Mouse (Mus musculus) heart, postnatal 0 days (tissue): ENCODE data around the gene Dolk. TPM values are rescaled to one million over a fixed set of nuclear protein-coding genes. Genes with fewer than 3 reads are reported as not detected.
A peak's percentile ranks its signal among the peaks of the same experiment; 100 is the strongest.

Experiments used
- ATAC-seq: fragments of 200-750 bp; cut with Nextera tagmentation; 2 replicates; pipeline ENCODE4 v1.8.0; 2017; ENCODE audit warnings: low read depth, moderate number of reproducible peaks, moderate library complexity; ENCODE audit not compliant: insufficient read depth
- DNase-seq: peaks from one replicate; pipeline ENCODE4 v3.0.0-alpha.2; 2016; ENCODE audit warnings: low spot score
- H3K27ac ChIP-seq: fragments of 300-500 bp; sonication (generic); 2 replicates; pipeline ENCODE4 v1.5.1; 2014; ENCODE audit warnings: low read depth, mild to moderate bottlenecking
- H3K27me3 ChIP-seq: fragments of 300-500 bp; sonication (generic); 2 replicates; pipeline ENCODE4 v1.6.1; 2014; ENCODE audit warnings: low read length, mixed read lengths; ENCODE audit not compliant: control insufficient read depth, insufficient read depth
- H3K36me3 ChIP-seq: fragments of 300-500 bp; sonication (generic); replicated peaks from 2 replicates; pipeline ENCODE4 v1.6.1; 2014; ENCODE audit warnings: low read length, mixed read lengths; ENCODE audit not compliant: control insufficient read depth, insufficient read depth
- H3K4me1 ChIP-seq: fragments of 300-500 bp; sonication (generic); 2 replicates; pipeline ENCODE4 v1.6.1; 2014; ENCODE audit warnings: antibody characterized with exemption; ENCODE audit not compliant: control insufficient read depth, insufficient read depth
- H3K4me2 ChIP-seq: fragments of 300-500 bp; sonication (generic); 2 replicates; pipeline ENCODE4 v1.6.1; 2014; ENCODE audit warnings: low read depth, mild to moderate bottlenecking, low read length, moderate library complexity
- H3K4me3 ChIP-seq: fragments of 300-500 bp; sonication (generic); 2 replicates; pipeline ENCODE4 v1.5.1; 2014; ENCODE audit warnings: low read depth, low read length
- H3K9ac ChIP-seq: fragments of 300-500 bp; sonication (generic); replicated peaks from 2 replicates; pipeline ENCODE4 v1.6.1; 2014; ENCODE audit warnings: low read depth, low read length, mixed read lengths
- H3K9me3 ChIP-seq: fragments of 300-500 bp; sonication (generic); replicated peaks from 2 replicates; pipeline ENCODE4 v1.6.1; 2016; ENCODE audit warnings: low read length; ENCODE audit not compliant: control insufficient read depth
- CTCF ChIP-seq: IDR thresholded peaks from 2 replicates; pipeline ENCODE4 v1.5.1; 2016; ENCODE audit warnings: antibody characterized with exemption, control low read depth, low read depth
- EP300 ChIP-seq: IDR thresholded peaks from 2 replicates; pipeline ENCODE4 v1.6.1; 2016; ENCODE audit warnings: antibody characterized with exemption, low read depth
- WGBS: fragments of 180-500 bp; shearing (Covaris S2); extraction: QIAGEN DNeasy Blood & Tissue Kit; methylation state at CpG from one replicate; pipeline ENCODE4 v1.1.7; 2014; 5-methylcytosine and 5-hydroxymethylcytosine counted together
- polyA plus RNA-seq: library from polyadenylated mRNA; unstranded; fragments of >200 nt; fragmentation: Nextera tagmentation; extraction: Ambion mirVana; gene quantifications from 2 replicates; pipeline ENCODE4 v1.2.1, GENCODE M21; 2015
- total RNA-seq: library from RNA; depleted of rRNA; stranded (reverse); fragments of >200 nt; gene quantifications from 2 replicates; pipeline ENCODE4 v1.2.3, GENCODE M21; 2014; ENCODE audit warnings: low replicate concordance

The Dolk gene
- total and polyA plus RNA-seq, 2 experiments from 2014 or later = 32.8 to 53.8 TPM

- no peaks in the 10 kb centered on the region for H3K27me3 ChIP-seq
- H3K4me3 ChIP-seq = no peak overlapping the region
- no peak overlapping the region for H3K9ac ChIP-seq
- TF ChIP-seq CTCF (no peak), EP300 (no peak)
- no peak overlapping the region for H3K27ac ChIP-seq
- no peak for DNase-seq
- ATAC-seq = no peak
- 91% methylated on average over 7 of the region's 7 CpGs for WGBS
- no peak overlapping the region for H3K4me2 ChIP-seq
- H3K4me1 ChIP-seq = no peaks in the 10 kb centered on the region
- no peaks in the 10 kb centered on the region for H3K9me3 ChIP-seq
- H3K36me3 ChIP-seq = peaks cover 100% of the 10 kb centered on the region
Measured at GRCm38 (mm10) chr2:30306087-30306486, 20.0 kb upstream of the Dolk start.

DNA sequence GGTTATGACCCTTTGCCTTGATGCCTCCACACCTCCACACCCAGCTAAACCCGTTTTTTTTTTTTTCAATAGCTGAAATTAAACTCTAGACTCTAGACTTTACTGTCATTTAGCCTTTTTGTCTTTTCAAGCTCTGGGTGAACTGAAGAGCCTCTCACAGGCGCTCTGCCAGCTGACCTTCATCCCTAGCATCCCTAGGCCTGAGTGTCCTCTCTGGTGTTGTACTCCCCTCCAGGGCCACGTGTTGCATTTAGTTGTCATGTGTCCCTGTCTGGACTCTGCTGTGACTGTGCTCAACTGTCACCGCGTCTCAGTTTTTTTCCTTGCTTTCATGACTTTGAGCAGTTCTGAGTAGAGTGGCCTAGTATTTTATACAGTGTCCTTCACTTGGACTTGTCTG is 13.8 kb upstream of the Dolk start:
- Histone ChIP-seq H3K4me2 (no peak overlapping the region), H3K9me3 (no peaks in the 10 kb centered on the region), H3K27ac (no peak overlapping the region), H3K27me3 (no peaks in the 10 kb centered on the region), H3K36me3 (peaks cover 71% of the 10 kb centered on the region), H3K4me1 (no peaks in the 10 kb centered on the region), H3K4me3 (no peak overlapping the region), H3K9ac (no peak overlapping the region)
- TF ChIP-seq EP300 (no peak), CTCF (no peak)
- 78% methylated on average over 5 of the region's 5 CpGs for WGBS
- no peak for DNase-seq
- no peak for ATAC-seq

- H3K27ac ChIP-seq = no peak overlapping the region
- H3K9me3 ChIP-seq = no peaks in the 10 kb centered on the region
- ATAC-seq = no peak
- 70% methylated on average over 3 of the region's 3 CpGs for WGBS
- DNase-seq = peak; percentile 8
- H3K4me1 ChIP-seq = 0 out of 2 replicates have a peak, but pooled peaks cover 2% of the 10 kb centered on the region
- H3K4me2 ChIP-seq = no peak overlapping the region
- no peak overlapping the region for H3K4me3 ChIP-seq
- H3K36me3 ChIP-seq = peaks cover 66% of the 10 kb centered on the region
- TF ChIP-seq EP300 (no peak), CTCF (peak; percentile 44)
- no peaks in the 10 kb centered on the region for H3K27me3 ChIP-seq
- no peak overlapping the region for H3K9ac ChIP-seq
Measured at GRCm38 (mm10) chr2:30299525-30299924, 13.4 kb upstream of the Dolk start.

DNA sequence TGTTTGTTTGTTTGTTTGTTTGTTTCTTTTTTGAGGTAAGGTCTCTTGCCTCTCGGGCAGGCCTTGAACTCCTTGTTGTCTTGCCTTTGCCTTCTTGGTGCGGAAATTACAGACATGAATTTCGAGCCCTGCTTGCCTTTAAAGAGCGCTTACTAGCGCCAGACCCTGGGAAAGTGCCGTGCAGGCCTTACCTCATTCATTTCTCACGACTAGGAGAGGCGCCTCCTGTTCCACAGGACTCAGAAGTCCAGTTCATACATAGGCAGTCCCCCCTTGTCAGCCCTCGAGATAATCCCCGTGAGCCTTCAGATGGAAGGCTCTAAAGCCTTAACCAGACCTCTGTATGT is 866 bp upstream of the Dolk start:
- peaks cover 9% of the 10 kb centered on the region; the same call in 1 of the 2 replicates for H3K4me1 ChIP-seq
- H3K9me3 ChIP-seq = no peaks in the 10 kb centered on the region
- peaks cover 7% of the 10 kb centered on the region; the same call in 1 of the 2 replicates for H3K36me3 ChIP-seq
- ATAC-seq (no peak), DNase-seq (no peak)
- H3K4me3 ChIP-seq = peak overlapping the region; percentile 84
- peak overlapping the region; percentile 84 for H3K4me2 ChIP-seq
- peak overlapping the region; percentile 67 for H3K9ac ChIP-seq
- H3K27me3 ChIP-seq = no peaks in the 10 kb centered on the region
- no peak overlapping the region for H3K27ac ChIP-seq
- TF ChIP-seq EP300 (no peak), CTCF (no peak)
- 2% methylated on average over 10 of the region's 10 CpGs for WGBS

- Histone ChIP-seq H3K9me3 (no peaks in the 10 kb centered on the region), H3K9ac (peak overlapping the region; percentile 67), H3K27me3 (no peaks in the 10 kb centered on the region), H3K4me3 (peak overlapping the region; percentile 84), H3K4me2 (peak overlapping the region; percentile 84), H3K4me1 (peaks cover 9% of the 10 kb centered on the region; the same call in 1 of the 2 replicates), H3K36me3 (peaks cover 7% of the 10 kb centered on the region; the same call in 1 of the 2 replicates), H3K27ac (peak overlapping the region; percentile 58)
- 12% methylated on average over 38 of the region's 38 CpGs for WGBS
- ATAC-seq (peak; percentile 34), DNase-seq (no peak)
- TF ChIP-seq CTCF (no peak), EP300 (no peak)
Measured at GRCm38 (mm10) chr2:30285416-30286181, 535 bp downstream of the Dolk start.

DNA sequence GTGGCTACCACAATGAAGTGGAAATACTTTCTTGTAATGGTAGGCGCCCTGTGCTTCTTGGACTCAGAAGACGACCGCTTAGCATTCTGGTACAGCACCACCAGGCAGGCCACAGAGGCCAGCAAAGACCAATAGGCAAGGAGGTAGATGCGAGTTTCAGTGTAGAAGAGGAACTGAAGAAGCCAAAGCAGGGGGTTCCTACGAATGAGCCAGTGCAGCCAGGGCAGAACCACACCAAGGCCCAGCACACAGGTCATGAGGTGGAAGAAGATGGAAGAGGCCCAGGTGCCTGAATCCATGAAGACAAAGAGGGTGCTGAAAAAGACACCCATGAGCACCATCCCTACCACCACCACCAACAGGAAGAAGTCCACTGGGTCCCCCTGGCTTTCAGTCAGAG is 1.1 kb downstream of the Dolk start:
- 91% methylated on average over 5 of the region's 5 CpGs for WGBS
- no peak for ATAC-seq

More for the DNA sequence above, 1.1 kb downstream of the Dolk start:
- Histone ChIP-seq H3K27ac (no peak overlapping the region), H3K27me3 (no peaks in the 10 kb centered on the region), H3K4me3 (peak overlapping the region; percentile 84; the same call in 1 of the 2 replicates), H3K9ac (no peak overlapping the region), H3K4me2 (peak overlapping the region; percentile 84), H3K9me3 (no peaks in the 10 kb centered on the region), H3K4me1 (peaks cover 9% of the 10 kb centered on the region; the same call in 1 of the 2 replicates), H3K36me3 (peaks cover 7% of the 10 kb centered on the region; the same call in 1 of the 2 replicates)
- no peak for TF ChIP-seq EP300
- no peak for TF ChIP-seq CTCF
- no peak for DNase-seq
